Mouse (Mus musculus) layer of hippocampus, adult 2 months (tissue): ENCODE results near the gene Rin2. TPM values are rescaled to one million over a fixed set of nuclear protein-coding genes. Genes with fewer than 3 reads are reported as not detected.

ENCODE experiments used
- DNase-seq, 2 experiments: peaks; one replicate each; pipeline ENCODE4 v3.0.0; 2022; ENCODE audit warnings: low spot score in 2 of 2
- H3K27ac ChIP-seq: fragments of 200-600 bp; 2 replicates; pipeline ENCODE4 v1.8.1; 2022
- H3K4me3 ChIP-seq: fragments of 200-600 bp; 2 replicates; pipeline ENCODE4 v1.8.1; 2022; ENCODE audit warnings: mild to moderate bottlenecking
- CTCF ChIP-seq: fragments of 200-600 bp; conservative IDR thresholded peaks from 2 replicates; pipeline ENCODE4 v1.8.1; 2022; ENCODE audit warnings: antibody characterized with exemption, mild to moderate bottlenecking, moderate library complexity
- total RNA-seq, 2 experiments: library from RNA; stranded (reverse); gene quantifications; 2 replicates each; pipeline ENCODE4 v1.2.3; 2021

Gene Rin2
- total RNA-seq, 2 experiments from 2014 or later: 33.3 to 33.9 TPM

- TF ChIP-seq CTCF: peak; percentile 82
- DNase-seq: peak; percentile 87
- Histone ChIP-seq H3K27ac (peak overlapping the region; percentile 98), H3K4me3 (peak overlapping the region; percentile 61)
Measured at GRCm38 (mm10) chr2:145859932-145860801, 185.2 kb downstream of the Rin2 start.

DNA sequence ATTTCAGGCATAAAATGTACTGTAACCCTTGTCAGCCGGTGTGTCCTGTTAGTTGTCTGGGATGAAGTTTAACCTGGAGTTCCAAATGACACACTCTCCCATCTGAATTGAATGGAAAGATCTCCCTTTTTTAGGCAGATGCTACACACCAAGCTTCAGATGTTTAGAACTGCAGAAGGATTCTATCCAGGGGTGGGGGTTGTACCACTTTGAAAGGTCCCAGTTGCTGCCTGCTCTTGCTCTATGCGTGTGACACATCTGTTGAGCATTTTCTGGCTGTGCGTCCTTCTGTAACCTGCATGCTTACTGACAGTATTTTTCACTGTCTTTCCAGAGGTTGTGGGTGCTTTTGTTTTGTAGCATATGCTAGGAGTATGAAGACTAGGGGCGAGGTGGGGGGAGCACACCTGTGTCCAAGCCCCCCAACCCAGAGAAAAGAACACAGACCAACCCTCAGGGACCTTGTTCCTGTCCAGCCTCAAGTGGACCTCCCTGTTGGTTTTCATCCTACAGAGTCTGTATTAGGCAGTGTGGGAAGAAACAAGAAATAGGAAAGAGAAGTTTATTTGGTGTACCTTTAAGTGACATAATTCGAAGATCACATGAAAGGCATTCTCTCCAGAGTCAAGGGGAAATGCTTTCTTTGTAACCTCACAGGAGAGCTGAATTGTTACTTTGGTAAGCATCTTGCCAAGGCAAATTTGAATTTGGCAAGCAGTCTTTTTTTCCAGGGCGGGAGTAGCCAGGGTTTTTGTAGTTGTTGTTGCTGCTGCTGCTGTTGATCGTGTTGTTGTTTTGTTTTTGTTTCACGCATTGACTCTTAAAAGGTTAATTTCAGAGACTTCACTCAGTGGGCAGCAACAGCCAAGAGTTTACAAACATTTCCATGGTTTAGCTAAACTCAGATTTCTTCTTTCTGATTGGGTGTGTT, 186.4 kb downstream of the Rin2 start:
- TF ChIP-seq CTCF: no peak
- Histone ChIP-seq H3K4me3 (peak overlapping the region; percentile 61), H3K27ac (peak overlapping the region; percentile 98)
- DNase-seq: no peak

DNA sequence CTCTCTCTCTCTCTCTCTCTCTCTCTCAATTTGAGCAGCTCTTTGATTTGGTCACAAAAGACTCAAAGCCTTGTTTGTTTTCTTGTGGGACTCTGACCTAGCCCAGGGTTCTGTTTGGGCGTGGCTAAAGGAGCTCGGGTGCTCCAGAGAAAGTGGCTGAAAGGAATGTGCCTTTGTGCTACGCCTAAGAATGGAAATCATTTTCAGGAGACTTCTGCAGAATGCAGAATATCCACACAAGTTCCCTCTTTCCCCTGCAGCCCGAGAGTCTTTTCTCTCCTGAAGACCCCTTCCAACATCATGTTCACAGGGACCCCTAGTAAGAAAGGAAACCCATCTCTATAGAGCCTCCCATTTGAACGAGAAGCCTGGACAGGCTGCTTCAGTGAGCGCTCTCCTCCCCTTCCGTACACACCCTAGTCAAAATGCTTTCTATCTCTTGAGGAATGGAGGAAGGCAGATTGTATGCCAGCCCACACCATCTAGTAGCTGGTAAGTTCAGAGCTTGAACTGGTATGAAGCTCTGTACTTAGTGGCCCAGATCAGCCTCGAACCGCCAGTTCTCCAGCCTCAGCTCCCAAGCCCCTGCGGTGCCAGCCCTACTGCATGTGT, 187.3 kb downstream of the Rin2 start:
- no peak for TF ChIP-seq CTCF
- Histone ChIP-seq H3K27ac (peak overlapping the region; percentile 98), H3K4me3 (peak overlapping the region; percentile 61)
- DNase-seq: no peak

DNA sequence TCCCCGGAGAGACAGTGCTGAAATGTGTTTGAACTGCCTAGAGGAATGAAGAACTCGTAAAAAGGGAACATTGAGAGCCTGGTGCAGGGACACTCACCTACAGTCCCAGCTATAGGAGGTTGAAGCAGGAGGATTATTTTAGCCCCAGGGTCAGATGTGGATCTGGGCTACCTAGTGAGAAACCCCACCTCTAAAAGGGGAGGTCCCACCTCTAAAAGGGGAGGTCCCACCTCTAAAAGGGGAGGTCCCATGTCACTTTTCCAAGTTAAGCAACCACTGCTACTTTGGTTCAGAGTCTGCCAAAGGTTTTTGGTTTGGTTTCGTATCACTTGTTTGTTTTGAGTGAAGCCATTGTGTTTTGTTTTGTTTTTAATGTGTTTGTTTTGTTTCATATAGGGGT, 190.3 kb downstream of the Rin2 start:
- no peak for DNase-seq
- H3K4me3 ChIP-seq: no peak overlapping the region

GRCm38 (mm10) chr2:145866238-145866637, 191.2 kb downstream of the Rin2 start:
- Histone ChIP-seq H3K27ac (no peak overlapping the region), H3K4me3 (no peak overlapping the region)
- no peak for DNase-seq
- TF ChIP-seq CTCF: no peak

More for the DNA sequence above, 190.3 kb downstream of the Rin2 start:
- no peak for TF ChIP-seq CTCF
- H3K27ac ChIP-seq: no peak overlapping the region

GRCm38 (mm10) chr2:145866695-145867449, 191.9 kb downstream of the Rin2 start:
- no peak overlapping the region for H3K27ac ChIP-seq
- no peak overlapping the region for H3K4me3 ChIP-seq
- DNase-seq: no peak
- TF ChIP-seq CTCF: peak; percentile 48

DNA sequence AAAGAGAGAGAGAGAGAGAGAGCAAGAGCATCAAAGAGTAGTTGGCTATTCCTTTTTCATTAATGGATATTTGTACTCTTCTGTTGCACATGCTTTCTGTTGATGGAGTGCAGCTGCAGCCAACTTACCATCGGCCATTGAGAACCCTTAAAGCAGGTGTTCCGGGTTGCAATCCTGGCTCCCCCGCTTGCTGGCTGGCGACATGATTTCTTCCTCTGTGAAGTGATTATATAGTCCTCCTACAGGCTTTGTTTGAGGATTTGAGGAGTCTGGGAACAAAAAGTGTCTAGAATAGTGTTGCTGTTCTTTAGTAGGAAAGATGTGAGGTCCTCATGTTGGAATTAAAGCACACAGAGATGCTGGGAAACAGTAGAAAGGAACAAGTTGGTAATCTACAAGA, 196.3 kb downstream of the Rin2 start:
- no peak overlapping the region for H3K4me3 ChIP-seq

GRCm38 (mm10) chr2:145872099-145872498, 197.1 kb downstream of the Rin2 start:
- DNase-seq: no peak

More for the DNA sequence above, 196.3 kb downstream of the Rin2 start:
- TF ChIP-seq CTCF: no peak
- peak overlapping the region; percentile 39; the same call in 1 of the 2 replicates for H3K27ac ChIP-seq
- DNase-seq: no peak

GRCm38 (mm10) chr2:145873953-145874352, 198.9 kb downstream of the Rin2 start:
- DNase-seq: no peak
- H3K27ac ChIP-seq: no peak overlapping the region
- TF ChIP-seq CTCF: no peak
- H3K4me3 ChIP-seq: no peak overlapping the region

More at GRCm38 (mm10) chr2:145872099-145872498, 197.1 kb downstream of the Rin2 start:
- H3K27ac ChIP-seq: peak overlapping the region; percentile 39; the same call in 1 of the 2 replicates
- no peak for TF ChIP-seq CTCF
- no peak overlapping the region for H3K4me3 ChIP-seq

- Histone ChIP-seq H3K4me3 (no peak overlapping the region), H3K27ac (no peak overlapping the region)
- no peak for DNase-seq
- TF ChIP-seq CTCF: no peak
Measured at GRCm38 (mm10) chr2:145874879-145875482, 200.0 kb downstream of the Rin2 start.

DNA sequence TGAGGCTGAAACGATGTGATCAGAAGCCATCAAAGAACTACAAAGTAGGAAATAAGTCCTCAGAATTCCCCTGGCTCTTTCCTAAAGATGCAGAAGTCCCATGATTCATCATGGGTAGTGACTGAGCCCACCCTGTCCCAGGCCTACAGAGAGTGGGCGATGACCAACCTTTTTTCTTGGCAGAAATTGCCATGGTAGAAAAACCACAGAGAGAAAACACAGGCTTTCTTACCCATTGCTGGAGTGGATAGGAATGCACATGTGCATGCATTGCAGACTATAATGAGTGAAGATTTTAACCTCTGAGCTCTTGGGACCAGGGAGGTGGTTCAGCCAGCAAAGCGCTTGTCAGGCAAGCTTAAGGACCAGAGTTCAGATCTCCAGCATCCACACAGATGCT, 202.2 kb downstream of the Rin2 start:
- Histone ChIP-seq H3K27ac (no peak overlapping the region), H3K4me3 (no peak overlapping the region)
- no peak for TF ChIP-seq CTCF
- DNase-seq: no peak
